Mouse (Mus musculus): ENCODE results near the gene Gm16223. TPM values are rescaled to one million over a fixed set of nuclear protein-coding genes. Genes with fewer than 3 reads are reported as not detected.

Gene Gm16223
- total and polyA plus RNA-seq, 3 experiments, result 0.10 TPM; not detected in 2

DNA sequence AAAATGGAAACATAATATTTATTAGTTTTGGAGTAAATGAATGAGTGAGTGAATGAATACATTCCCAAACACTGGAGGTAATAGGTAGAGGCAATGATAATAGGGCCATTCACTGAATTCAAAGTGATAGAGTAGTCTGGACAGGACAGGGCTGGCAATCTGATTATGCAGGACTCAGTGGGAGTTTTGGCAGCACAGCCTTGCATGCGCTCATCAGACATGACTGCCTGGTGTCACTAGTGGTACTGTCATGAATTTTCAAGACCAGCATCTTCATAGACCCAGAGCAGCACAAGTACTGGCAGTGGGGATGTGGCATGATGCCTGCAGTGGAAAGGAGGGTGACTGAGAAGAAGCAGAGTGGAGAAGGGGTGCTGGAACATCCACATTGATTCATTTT is 157.1 kb downstream of the Gm16223 start:
- no peak for DNase-seq

DNA sequence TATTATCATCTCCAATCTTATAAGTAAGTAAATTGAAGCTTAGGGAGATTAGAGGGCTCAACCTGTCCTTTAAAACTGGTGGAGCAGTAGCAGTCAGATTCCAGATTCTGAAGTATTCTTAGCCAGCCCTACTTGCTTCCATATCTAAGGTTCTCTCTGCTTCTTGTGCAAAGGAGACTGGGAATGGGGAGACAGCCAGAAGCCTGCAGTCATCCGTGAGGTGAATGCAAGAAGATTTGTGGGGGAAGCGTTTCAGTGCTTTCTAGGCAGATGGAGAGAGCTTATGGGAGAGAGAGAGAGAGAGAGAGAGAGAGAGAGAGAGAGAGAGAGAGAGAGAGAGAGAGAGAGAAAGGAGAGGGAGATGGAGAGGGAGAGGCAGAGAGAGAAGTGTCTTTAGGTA is 160.9 kb downstream of the Gm16223 start:
- no peak for DNase-seq

DNA sequence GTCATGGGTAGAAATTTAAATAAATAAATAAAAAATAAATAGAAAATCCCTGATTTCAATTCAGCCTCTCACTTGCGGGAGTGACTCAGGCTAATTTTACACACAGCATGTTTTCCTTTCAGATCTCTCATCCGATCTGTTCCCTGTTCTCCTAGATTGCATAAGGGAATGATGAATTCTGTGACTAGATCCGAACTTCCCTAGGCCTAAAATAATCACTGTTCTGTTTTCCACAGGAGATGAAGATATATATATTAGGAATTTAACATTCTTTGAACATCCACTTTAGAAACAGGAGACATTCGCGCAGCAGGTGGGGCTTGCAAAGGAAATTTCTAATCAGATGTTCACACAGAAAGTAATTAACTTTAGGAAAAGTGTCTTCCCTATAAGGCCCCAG is 171.5 kb downstream of the Gm16223 start:
- DNase-seq, result no peak

DNA sequence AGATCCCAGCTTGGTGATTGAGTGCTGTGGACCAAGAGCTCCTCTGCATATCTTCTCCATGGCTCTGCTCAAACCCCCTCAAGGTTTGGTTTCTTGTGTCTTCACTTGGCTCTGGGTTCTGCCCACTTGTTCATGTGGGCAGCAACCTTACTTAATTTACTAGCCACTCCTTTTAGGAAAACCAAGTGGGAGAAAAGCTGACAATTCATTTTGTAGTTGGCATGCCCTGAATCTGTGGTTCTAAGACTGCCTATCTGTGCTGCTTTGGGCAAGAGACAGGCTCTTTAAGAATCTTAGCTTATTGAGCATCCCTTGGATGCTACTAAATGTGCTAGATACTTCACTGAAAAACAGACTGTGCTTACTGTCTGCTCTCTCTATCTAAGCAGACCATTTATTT is 172.0 kb downstream of the Gm16223 start:
- DNase-seq, result no peak

DNA sequence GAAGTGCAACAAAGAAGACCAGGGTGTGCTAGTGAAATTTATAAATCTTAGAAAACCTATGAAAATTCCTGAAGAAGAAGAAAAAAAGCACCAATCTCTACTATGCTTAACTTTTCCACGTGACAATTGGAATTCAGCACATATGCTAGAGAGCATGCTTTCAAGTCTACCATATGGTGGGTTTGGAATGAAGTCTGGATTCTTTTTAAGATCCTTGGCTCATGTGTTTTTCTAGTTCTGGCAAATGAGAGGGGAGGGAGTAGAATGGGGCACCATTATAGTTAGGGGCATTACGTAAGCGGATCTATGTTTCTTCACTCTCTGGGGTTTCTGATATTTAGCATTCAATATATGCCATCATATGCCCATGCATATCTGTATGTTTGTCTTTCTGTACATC is 182.6 kb downstream of the Gm16223 start:
- no peak for DNase-seq

Other genes with a start within 250 kb of the Gm16223 start
- 10 to 100 TPM; 23.5 to 34.7 TPM for gene Bod1l, start 223.6 kb upstream of the Gm16223 start, total RNA-seq (2021)
- gene Bod1l, start 223.6 kb upstream of the Gm16223 start, polyA plus RNA-seq (2012; rRNA removed), result 4.5 and 11.9 TPM in 2 replicates

Measured in adrenal gland, adult 2 months (tissue).